Mouse (Mus musculus): ENCODE results near the gene Tnrc18.

Gene Tnrc18

DNA sequence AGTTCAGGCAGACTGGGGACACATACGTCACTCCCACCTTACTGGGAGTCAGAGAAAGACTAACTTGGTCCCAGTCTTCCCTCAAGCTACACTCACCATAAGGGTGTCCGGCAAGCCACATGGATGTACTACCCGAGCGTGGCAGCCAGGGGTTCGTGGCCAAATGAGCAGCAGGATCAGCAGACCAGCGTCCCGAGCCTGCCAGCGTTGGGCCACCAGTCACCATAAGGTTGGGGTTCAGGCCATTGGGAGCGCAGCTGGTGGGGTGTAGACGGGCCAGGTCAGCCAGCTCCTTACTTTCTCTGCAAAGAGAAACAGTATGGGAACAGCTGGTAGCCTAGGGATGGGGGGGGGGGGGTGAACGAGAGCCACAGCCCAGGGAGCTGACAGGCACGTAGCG is 41.4 kb downstream of the Tnrc18 start:
- no peak for DNase-seq (ENCODE audit: low read depth, low spot score)

DNA sequence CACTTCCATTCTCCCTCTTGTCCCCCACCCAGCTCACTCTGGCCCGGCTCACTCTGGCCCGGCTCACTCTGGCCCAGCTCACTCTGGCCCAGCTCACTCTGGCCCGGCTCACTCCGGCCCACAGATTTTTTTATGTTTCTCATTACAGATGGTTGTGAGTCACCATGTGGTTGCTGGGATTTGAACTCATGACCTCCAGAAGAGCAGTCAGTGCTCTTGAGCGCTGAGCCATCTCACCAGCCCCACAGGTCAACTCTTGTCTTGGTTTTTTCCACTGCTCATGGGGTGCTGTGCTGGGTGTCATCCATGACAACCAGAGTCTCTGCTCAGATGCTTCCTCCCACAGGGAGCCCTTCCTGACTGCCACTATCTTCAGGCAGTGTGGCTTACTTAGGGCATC is 42.7 kb downstream of the Tnrc18 start:
- DNase-seq (ENCODE audit: low read depth, low spot score): no peak

DNA sequence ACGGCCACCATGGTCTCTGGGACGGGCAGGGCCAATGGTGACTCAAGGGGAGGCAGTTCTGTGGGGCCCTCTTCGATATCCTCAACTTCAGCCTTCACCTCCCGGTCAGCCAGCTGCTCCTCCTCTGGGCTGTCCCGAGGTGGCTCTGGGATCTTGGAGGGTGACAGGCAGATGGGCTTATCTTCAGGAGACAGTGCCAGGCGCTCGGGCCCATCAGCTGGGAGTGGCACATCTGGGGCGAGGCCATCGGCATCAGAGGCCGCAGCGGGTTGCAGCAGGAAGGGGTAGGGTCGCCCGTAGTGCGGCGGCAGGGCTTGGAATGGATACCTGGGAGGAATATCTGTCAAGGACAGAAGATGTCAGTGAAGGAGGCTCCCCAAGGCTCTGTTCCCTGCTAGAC is 45.5 kb downstream of the Tnrc18 start:
- no peak for DNase-seq (ENCODE audit: low read depth, low spot score)

DNA sequence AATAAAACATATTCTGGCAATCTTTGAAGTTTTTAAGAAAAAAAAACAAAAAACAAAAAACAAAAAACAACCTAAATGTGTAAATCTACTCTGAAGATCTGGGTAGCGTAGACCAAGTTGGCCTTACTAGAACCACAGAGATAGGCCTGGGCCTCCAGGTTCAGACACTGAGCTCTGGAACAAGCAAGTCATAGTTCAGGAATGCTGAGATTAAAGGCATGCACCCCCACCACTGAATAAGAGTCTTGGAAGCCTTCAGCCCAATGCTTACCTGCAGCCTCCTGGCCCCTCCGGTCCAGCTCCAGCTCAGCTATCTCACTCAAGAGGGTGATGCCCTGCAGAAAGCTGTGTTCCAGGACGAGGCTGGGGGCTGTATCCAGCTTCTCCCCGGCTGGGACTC is 46.4 kb downstream of the Tnrc18 start:
- DNase-seq (ENCODE audit: low read depth, low spot score): no peak

DNA sequence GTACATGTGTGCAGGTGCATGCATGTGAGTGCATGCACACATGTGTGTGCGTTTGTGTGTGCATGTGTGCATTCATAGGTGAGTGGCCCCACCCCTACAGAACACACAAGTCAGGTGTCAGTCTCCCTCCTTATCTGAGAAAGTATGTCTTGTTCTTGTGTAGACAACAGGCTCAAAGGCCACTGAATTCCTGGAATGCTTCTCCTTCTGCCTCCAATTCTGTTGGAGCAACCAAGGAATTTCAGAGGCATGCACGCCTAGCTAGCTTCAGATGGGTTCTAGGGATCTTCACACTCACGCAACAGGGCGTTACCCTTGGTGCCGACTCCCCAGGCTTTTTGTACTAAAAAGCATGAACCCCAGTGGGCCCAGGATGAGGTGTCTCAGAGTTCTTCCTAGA is 47.8 kb downstream of the Tnrc18 start:
- no peak for DNase-seq (ENCODE audit: low read depth, low spot score)

DNA sequence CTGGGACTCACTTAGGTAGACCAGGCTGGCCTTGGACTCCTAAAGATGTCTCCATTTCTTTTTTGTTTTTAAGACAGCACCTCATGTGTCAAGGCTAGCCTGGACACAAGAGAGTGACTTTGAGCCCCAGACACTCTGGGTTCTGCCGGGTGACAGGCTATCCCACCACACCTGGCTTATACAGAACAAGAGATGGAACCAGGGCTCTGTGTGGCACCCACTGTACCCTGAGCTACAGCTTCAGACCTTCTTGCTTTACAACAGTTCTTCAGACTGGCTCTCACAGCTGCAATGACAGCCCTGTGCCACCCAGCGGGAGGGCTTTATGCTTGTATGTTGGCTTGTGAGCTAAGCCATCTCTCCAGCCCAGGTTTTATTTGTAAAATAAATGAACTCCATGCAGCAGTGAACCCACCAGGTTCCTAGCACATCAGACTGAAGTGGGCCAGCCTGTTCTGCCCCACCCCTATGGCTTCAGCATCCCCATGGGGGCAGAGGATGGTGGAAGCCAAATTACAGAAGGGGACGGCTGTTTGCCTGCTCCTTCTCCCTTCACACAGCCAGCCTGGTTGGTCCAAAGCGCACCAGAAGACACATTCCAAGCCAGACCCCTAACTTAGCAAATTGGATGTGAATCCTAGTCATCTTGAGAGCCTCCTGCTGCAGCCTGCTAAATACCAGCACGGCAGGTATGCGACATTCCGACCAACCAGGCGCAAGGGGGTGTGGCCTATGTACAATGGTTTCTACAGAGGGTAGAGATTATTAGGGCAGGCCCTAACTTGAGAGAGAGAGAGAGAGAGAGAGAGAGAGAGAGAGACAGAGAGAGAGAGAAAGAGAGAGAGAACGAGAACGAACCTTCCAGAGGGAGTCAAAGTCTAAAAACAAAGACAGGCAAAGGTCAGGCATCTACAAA is 48.9 kb downstream of the Tnrc18 start:
- DNase-seq (ENCODE audit: low read depth, low spot score): no peak

DNA sequence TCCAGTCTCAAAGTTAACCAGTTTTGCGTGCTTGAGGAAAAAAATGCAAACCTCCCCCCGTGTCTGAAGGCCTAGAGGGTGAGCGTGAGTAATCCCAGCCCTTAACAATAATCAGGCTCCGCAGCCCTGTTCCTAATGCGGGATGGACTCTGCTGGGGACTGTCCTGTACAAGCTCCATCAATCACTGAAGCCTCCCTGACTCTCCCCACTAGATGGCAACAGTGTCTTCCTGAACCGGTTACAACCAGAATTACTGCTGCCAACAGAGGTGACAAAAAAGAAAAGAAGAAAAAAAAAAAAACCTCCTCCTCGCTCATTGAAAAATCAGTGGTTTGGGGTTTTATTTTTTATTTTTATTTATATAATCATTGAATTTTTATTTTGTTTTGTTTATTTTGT is 49.5 kb downstream of the Tnrc18 start:
- DNase-seq (ENCODE audit: low read depth, low spot score): peak; percentile 70

DNA sequence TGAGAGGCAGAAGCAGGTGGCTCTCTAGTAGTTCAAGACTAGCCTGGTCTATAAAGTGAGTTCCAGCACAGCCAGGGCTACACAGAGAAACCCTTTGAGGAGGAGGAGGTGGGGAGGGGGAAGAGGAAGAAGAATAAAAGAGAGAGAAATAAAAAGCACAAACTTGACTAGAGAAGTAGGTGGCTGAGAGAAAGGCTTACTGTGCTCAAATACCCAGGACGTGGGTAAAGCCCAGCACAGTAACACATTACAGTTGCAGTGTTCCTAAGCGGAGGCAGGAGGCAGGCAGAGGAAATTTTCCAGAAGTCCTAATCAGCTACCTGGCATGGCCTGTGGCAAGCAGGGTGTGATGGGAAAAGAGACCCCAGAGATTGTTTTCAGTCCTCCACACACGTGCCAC is 50.8 kb downstream of the Tnrc18 start:
- no peak for DNase-seq (ENCODE audit: low read depth, low spot score)

DNA sequence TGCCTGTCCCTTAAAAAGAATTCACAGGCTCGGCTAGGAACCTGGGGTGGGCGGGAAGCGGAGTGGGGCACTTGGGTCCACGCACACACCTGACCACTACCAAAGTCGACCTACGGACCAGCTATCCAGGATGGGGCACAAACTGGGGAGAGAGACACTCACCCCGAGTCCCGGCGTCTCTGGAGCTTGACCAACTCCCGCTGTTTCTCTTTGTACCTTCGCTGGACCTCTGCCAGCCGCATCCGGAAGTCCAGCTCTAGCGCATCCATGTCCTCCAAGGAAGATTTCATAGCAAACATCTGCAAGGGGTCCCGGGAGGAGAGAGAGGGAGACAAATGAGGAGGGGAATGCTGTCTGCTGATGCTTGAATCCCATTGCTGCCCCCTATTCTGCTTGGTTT is 52.6 kb downstream of the Tnrc18 start:
- DNase-seq (ENCODE audit: low read depth, low spot score): no peak

DNA sequence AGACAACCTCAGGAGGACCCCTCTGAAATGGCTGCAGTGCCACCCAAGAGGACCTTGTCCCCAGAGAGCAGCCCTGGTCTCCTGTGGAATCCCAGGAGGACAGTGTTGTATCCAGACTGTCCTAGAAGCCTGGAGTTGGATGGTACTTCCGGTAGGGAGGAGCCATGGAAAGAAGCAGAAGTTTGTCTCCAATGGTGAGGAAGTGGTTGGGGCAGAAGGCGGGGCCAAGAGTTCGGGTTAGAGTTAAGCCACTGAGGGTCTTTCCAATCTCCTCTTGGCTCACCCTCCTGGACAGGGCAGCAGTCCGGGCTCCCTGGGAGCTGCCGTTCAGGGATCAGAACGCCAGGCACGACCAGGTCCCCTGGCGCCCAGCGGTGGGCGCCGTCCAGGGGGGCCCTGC is 53.2 kb downstream of the Tnrc18 start:
- no peak for DNase-seq (ENCODE audit: low read depth, low spot score)

DNA sequence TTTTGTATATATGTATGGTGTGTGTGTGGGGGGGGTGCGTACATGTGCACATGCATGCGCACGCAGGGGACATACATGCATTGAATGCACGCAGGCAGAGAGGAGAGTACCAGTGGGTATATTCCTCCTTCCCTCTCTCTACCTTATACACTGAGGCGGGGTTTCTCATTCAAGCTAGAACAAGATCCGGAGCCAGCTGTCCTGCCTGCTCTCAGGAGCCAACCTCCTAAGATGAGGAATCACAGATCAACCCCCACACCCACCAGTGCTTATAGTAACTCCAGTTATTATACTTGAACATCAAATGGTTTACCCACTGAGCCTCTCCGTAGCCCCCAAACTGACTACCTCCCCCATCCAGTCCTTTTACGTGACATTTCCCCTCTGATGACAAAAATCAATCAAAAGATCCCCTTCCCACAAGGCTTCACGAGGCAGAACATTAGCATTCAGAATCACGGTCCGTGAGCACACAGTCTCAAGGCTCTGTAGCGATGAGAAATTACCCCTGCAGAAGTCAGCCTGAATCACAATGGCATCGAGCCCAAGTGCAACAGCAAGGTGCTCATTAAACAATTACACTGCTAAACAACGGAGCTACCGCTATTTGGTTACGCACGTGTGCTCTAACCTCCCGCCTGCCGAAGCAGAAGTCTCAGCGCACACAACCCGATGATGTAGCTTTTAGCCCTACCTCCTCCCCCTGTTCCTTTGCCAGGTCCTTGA is 55.2 kb downstream of the Tnrc18 start:
- DNase-seq (ENCODE audit: low read depth, low spot score): no peak

DNA sequence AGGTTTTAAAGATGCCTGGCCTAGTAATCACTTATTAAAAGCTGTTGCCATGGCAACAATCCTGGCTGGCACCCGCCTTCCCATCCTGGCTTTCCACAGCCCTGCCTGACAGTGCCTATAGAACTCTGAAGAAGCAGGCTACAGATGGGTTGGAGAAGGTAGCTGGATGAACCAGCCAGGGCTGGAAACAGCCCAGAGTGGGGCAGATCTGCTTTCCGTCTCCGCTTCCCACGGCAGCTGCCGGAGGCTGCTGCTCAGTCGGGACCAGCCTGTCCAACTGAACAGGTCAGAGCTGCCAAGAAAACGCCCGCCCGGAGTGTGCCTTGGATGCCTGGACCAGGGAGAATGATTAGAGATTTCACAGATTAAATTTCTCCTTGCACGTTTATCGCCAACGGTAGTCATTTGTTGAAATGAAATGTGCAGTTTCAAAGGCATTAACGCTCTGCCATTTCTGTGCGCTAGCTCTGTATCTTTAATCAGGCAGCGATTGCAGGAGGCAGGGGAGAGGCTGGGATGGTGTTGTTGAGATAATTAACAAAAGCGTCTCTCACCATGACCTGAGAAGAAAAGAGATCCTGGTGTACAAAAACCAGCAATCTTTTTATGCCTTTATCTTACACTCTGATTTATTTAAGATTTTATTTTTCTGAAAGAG is 56.0 kb downstream of the Tnrc18 start:
- DNase-seq (ENCODE audit: low read depth, low spot score): peak; percentile 74

DNA sequence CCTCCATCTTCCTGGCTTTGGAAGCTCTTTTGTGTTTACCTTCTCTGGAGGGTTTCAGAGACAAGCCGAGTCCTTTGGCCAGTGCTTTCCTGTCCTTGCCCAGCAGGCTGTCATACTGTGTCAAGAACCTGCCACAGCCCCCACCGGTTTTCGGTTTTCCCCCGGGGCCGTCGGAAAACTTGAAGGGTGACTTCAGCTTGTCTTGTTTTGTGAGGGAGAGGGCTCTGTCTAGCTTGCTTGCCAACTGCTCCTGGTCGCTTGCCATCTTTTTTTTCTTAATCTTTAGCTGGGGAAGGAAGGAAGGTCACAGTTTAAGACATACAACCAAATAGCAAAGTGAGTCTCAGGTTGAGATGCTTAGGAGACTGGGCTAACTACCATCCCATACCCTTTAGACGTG is 57.7 kb downstream of the Tnrc18 start:
- DNase-seq (ENCODE audit: low read depth, low spot score): no peak

DNA sequence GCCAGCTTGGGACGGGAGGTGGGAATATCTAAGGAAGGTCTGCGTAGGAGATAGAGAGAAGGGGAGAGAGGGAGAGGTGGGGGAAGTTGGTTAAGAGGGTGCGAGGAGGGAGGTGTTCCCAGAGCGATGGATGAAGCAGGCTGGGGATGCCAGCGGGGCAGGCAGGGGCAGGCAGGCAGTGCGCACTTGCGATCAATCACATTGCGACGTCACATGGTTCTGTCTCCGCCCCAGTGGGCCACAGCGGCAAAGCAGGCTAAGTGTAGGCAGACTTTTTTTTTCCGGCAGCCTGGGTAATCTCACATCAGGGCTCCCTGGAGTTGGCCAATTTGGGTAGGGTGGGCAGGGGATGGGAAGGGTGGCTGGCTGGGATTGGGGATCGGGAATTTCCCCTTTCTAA is 65.2 kb downstream of the Tnrc18 start:
- no peak for DNase-seq (ENCODE audit: low read depth, low spot score)

DNA sequence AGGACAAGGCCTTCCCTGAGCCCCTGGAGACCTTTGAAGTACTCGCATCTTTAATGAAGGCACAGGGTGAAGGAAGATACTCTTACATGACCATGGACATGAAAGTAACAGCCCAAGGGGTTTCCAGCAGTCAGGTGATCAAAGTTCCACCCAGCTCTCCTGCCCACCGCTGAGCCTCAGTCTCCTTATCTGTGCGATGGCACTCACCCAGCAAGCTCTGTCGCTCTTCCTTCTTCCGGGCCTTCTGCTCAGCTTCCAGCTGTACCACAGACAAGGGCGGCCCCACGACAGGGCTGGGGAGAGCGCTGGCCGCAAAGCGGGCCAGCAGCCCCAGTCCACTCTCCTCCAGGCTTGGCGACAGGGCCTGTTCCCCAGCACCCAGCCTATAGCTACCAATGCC is 67.3 kb downstream of the Tnrc18 start:
- no peak for DNase-seq (ENCODE audit: low read depth, low spot score)

DNA sequence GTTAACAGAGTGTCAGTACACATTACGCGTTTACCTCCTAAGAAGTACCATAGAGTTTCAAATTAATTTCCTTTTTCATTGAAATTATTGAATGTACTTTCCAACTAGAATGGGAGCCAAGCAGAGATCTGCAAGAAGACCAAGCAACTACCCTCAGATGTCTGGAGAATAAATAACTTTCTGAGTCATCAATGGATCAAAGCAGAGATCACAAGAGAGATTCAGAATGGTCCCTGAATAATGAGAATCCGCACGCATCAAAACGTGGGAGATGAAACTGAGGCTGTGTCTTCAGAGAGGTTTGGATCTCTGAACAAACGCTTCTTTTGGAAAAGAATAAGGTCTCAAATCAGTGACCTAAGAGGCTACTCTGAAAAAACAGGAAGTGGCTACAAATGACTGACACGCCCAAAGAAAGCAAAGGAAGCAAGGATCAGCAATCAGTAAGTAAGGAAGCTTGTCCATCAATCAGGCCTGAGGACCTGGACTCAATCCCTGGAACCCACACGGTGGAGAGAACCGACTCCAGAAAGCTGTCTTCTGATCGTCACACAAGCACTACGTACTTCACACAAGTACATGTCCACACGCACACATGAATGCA is 70.3 kb downstream of the Tnrc18 start:
- DNase-seq (ENCODE audit: low read depth, low spot score): no peak

DNA sequence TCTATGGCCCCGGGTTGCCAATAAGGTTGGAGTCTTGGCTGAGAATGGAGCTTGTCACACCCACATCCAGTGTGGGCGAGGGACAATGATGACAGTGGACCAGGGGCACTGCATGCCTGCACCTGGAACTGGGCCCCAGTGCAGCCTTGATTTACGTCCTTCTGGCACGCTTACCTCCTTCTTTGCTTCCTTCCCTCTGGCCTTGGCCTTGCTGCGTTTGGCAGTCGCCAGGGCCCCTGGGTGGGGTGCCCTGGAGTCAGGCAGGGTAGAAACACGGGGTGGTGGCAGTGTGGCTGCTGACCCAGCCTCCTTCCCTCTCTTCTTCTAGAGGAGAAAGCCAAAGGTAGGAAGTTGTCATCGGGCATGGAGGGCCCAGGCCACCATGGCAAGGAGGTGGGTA is 77.5 kb downstream of the Tnrc18 start:
- no peak for DNase-seq (ENCODE audit: low read depth, low spot score)

DNA sequence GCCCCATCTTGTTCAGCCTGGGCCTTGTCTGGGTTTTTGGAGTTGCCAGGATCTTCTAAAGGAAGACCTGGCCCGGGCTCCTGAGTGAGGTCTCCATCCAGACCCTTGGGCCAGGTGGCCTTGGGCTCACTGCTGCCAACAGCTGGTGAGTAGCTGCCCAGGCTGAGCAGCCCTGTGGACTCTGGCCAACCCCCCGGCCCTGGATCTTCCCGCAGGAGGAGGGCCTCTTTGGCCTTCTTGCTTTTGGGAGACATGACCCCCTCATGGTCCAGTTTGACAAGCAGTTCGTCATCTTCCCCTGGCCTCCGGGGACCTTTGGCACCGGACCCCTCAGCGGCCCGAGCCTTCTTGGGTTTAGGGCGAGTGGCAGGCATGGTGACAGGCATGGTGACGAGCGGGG is 85.5 kb downstream of the Tnrc18 start:
- DNase-seq (ENCODE audit: low read depth, low spot score): no peak

DNA sequence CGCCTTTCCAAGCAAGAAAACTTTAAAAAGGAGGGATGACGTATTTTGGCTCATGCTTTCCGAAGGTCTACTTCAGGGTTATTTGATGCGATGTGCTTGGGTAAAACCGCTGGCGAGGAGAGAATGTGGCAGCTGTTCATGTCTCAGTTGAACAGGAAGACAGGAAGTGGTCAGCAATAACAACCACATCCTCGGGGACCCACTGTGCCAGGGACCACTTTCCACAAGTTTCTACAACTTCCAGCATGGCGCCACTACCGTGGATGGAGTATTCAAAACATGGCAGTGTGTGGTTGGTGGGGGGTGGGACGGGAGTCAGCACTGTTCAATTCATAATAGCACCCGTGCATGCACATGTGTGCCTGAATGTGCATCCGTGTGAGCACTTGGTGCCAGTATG is 87.2 kb downstream of the Tnrc18 start:
- no peak for DNase-seq (ENCODE audit: low read depth, low spot score)

DNA sequence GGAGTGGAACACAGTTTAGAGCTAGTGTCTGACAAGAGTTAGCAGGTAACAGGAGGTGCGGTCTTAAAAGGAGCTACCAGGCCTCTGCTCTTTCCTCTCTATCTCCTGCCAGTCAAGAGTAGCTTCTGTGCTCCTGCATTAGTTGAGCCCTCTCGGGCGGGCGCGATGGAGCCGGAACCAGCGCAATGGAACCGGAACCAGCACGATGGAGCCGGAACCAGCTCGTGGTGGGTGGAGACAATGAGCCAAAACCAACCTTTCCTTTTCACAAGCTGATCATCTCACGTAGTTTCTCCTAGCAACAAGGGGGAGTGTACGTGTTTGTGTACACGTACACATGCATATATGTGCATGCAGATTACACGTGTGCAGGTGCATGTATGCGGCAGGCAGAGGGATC is 89.2 kb downstream of the Tnrc18 start:
- no peak for DNase-seq (ENCODE audit: low read depth, low spot score)

DNA sequence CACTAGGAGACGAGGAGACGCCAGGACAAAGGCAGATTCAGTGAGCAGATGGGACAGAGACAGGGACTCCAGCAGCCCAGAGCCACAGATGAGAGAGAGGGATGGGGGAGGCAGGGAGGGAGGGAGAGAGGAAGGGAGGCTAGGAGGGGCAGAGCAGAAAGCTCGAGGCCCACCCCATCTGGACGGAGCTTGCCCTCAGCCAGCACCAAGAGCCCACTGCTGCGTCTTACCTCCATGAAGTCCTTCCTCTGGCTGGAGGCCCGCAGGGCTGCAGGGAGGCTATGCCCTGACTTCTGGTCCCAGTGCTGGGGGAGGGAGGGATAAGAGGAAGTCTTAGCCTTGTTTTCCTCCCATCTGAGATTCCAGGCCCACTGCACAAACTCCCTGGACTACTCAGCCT is 90.7 kb downstream of the Tnrc18 start:
- DNase-seq (ENCODE audit: low read depth, low spot score): no peak

DNA sequence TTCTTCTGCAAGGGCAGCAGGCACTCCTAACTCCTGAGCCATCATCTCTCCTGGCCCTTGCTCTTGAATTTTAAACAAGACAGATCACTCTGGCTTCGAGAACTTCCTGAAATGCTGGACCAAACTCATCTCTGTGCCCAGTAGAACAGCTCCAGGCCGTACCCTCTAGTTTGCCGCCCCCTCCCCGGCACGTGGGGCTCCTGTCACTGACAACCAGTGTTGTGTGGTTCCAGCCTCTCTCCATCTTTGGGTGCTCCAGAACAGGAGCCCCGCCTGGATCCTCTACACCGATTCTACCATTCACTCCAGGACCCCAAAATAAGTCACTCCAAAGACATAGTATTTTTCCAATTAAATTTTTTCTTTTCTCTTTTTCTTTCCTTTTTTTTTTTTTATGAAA is 93.2 kb downstream of the Tnrc18 start:
- DNase-seq (ENCODE audit: low read depth, low spot score): no peak
